Mouse (Mus musculus): ENCODE measurements around the gene 5730596B20Rik.
A peak's percentile ranks its signal among the peaks of the same experiment; 100 is the strongest.

Gene 5730596B20Rik

GRCm38 (mm10) chr6:52213119-52213986, 36.1 kb downstream of the 5730596B20Rik start, which contains the start of the genes Hoxa3 and Gm28308:
Gene Hoxa3, minus strand, starts transcription at chr6:52213336.
Gene Gm28308, minus strand, starts transcription at chr6:52213339.
- DNase-seq (ENCODE audit: low spot score in 2 of 2), result peak; percentile 78 to 83

GRCm38 (mm10) chr6:52214271-52214670, 37.0 kb downstream of the 5730596B20Rik start:
- peak in 1 of 2 experiments; percentile 3 for DNase-seq (ENCODE audit: low spot score in 2 of 2)

GRCm38 (mm10) chr6:52215070-52215469, 37.8 kb downstream of the 5730596B20Rik start:
- DNase-seq (ENCODE audit: low spot score in 2 of 2), result no peak

GRCm38 (mm10) chr6:52215771-52216535, 38.7 kb downstream of the 5730596B20Rik start:
- peak in 1 of 2 experiments; percentile 22 for DNase-seq (ENCODE audit: low spot score in 2 of 2)

- DNase-seq (ENCODE audit: low spot score in 2 of 2), result peak; percentile 50 to 52
These were observed 39.6 kb downstream of the 5730596B20Rik start for GRCm38 (mm10) chr6:52216691-52217458.

GRCm38 (mm10) chr6:52217459-52217768, 40.1 kb downstream of the 5730596B20Rik start:
- DNase-seq (ENCODE audit: low spot score in 2 of 2), result peak; percentile 79 to 94

GRCm38 (mm10) chr6:52217895-52218642, 40.8 kb downstream of the 5730596B20Rik start:
- DNase-seq (ENCODE audit: low spot score in 2 of 2), result peak in 1 of 2 experiments; percentile 7

GRCm38 (mm10) chr6:52218643-52219215, 41.4 kb downstream of the 5730596B20Rik start:
- peak in 1 of 2 experiments; percentile 1 for DNase-seq (ENCODE audit: low spot score in 2 of 2)

GRCm38 (mm10) chr6:52219234-52219942, 42.1 kb downstream of the 5730596B20Rik start:
- DNase-seq (ENCODE audit: low spot score in 2 of 2), result peak in 1 of 2 experiments; percentile 16

- peak; percentile 39 to 41 for DNase-seq (ENCODE audit: low spot score in 2 of 2)
These were observed 42.9 kb downstream of the 5730596B20Rik start for GRCm38 (mm10) chr6:52220003-52220864.

GRCm38 (mm10) chr6:52220865-52221310, 43.6 kb downstream of the 5730596B20Rik start:
- DNase-seq (ENCODE audit: low spot score in 2 of 2), result no peak

- peak; percentile 93 to 96 for DNase-seq (ENCODE audit: low spot score in 2 of 2)
These were observed 44.2 kb downstream of the 5730596B20Rik start, which contains the start of gene Hoxa7 for GRCm38 (mm10) chr6:52221337-52221992. Gene Hoxa7, minus strand, starts transcription at chr6:52221854.

GRCm38 (mm10) chr6:52221993-52222685, 44.8 kb downstream of the 5730596B20Rik start:
- DNase-seq (ENCODE audit: low spot score in 2 of 2), result peak in 1 of 2 experiments; percentile 71

GRCm38 (mm10) chr6:52222729-52223128, 45.4 kb downstream of the 5730596B20Rik start:
- DNase-seq (ENCODE audit: low spot score in 2 of 2), result peak in 1 of 2 experiments; percentile 15

GRCm38 (mm10) chr6:52223939-52224760, 46.9 kb downstream of the 5730596B20Rik start:
- DNase-seq (ENCODE audit: low spot score in 2 of 2), result peak in 1 of 2 experiments; percentile 36

GRCm38 (mm10) chr6:52224895-52225611, 47.8 kb downstream of the 5730596B20Rik start:
- DNase-seq (ENCODE audit: low spot score in 2 of 2), result no peak
